Mouse (Mus musculus) erythroblast, embryonic 14.5 days (primary cell): ENCODE measurements around the gene Hspa12b.

Source experiments
- GATA1 ChIP-seq: IDR thresholded peaks from 2 replicates; pipeline ENCODE4 v1.6.1; 2012; ENCODE audit warnings: low read length, inconsistent platforms, mixed read lengths
- TAL1 ChIP-seq: IDR thresholded peaks from 3 replicates; pipeline ENCODE4 v1.6.1; 2012; ENCODE audit warnings: low read length, inconsistent platforms, mixed read lengths

DNA sequence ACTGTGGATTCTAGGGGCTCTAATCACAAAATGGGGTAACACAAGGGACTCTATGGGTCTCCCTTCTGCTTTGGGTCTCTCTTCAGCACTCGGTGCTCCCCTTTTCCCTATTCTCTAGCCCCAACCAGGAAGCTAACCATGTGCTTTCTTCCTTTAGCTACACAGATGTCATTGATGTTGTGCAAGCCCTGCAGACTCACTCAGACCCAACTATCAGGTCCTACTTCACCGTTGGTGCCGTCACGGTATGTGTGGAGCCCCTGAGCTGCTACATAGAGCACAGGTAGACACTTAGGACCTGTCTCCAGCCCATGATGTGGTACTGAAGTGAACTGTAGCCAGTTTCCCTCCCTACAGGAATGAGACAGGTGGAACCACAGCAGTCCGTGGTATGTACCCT, 21.1 kb upstream of the Hspa12b start:
- no peak for TF ChIP-seq GATA1
- TF ChIP-seq TAL1 = no peak
